Mouse (Mus musculus) gastrocnemius, postnatal 36 days (tissue): Measurements from ENCODE around the gene Mcur1. TPM values are rescaled to one million over a fixed set of nuclear protein-coding genes. Genes with fewer than 3 reads are reported as not detected.

Source experiments
- DNase-seq, 2 experiments: peaks; one replicate each; pipeline ENCODE4 v3.0.0; 2022
- intact Hi-C: fragments of 180-260 bp; cut with DNase I; formaldehyde crosslinking; loops from one replicate; pipeline ENCODE4 v1.15.1; 2025
- long read RNA-seq, 2 experiments: library from polyadenylated mRNA; stranded (forward); transcript quantifications; one replicate each; pipeline ENCODE4 v2.0.0; 2021
- total RNA-seq, 2 experiments: library from RNA; stranded (reverse); gene quantifications; 2 replicates each; pipeline ENCODE4 v1.2.3; 2021

The Mcur1 gene
- 10 to 100 TPM; 27.1 to 28.7 TPM for total RNA-seq
- long read RNA-seq, experiment 1, full-length matches to known transcripts: 54 of 66 reads
- long read RNA-seq, experiment 1, partial matches to known transcripts: 2 of 66 reads
- long read RNA-seq, experiment 1, other reads (novel, unspliced or antisense): 10 of 66 reads
- long read RNA-seq, experiment 2, full-length matches to known transcripts: 62 of 72 reads
- long read RNA-seq, experiment 2, partial matches to known transcripts: 1 of 72 reads
- long read RNA-seq, experiment 2, other reads (novel, unspliced or antisense): 9 of 72 reads

- peak; percentile 93 to 95 for DNase-seq
- intact Hi-C loops: loop anchor here (10.0 kb wide), 1 partner anchor 385 kb away; the partner anchor contains the start of gene Tbc1d7
Observed at GRCm38 (mm10) chr13:43559711-43560457, at the start of gene Mcur1. TSS of gene Mcur1 (minus strand) at chr13:43560191.

GRCm38 (mm10) chr13:43608854-43609253, 48.9 kb upstream of the Mcur1 start:
- DNase-seq: no peak
- intact Hi-C loops: no loop called here

- DNase-seq: no peak
- intact Hi-C loops: no loop called here
Observed at GRCm38 (mm10) chr13:43603042-43603441, 43.1 kb upstream of the Mcur1 start.

GRCm38 (mm10) chr13:43602440-43602839, 42.4 kb upstream of the Mcur1 start:
- intact Hi-C loops: no loop called here
- no peak for DNase-seq

- DNase-seq: no peak
- intact Hi-C loops: no loop called here
Observed at GRCm38 (mm10) chr13:43600967-43601366, 41.0 kb upstream of the Mcur1 start.

- intact Hi-C loops: loop anchor here (1.0 kb wide), 1 partner anchor 129 kb away; no protein-coding TSS in a partner anchor
- peak in 1 of 2 experiments; percentile 35 for DNase-seq
Observed at GRCm38 (mm10) chr13:43595896-43596295, 35.9 kb upstream of the Mcur1 start.

GRCm38 (mm10) chr13:43592681-43593068, 32.7 kb upstream of the Mcur1 start:
- intact Hi-C loops: no loop called here
- no peak for DNase-seq

GRCm38 (mm10) chr13:43591828-43592680, 32.1 kb upstream of the Mcur1 start:
- DNase-seq: no peak
- intact Hi-C loops: no loop called here

- no peak for DNase-seq
- intact Hi-C loops: no loop called here
Observed at GRCm38 (mm10) chr13:43587844-43588840, 28.2 kb upstream of the Mcur1 start.

- intact Hi-C loops: no loop called here
- DNase-seq: no peak
Observed at GRCm38 (mm10) chr13:43586966-43587365, 27.0 kb upstream of the Mcur1 start.

- intact Hi-C loops: no loop called here
- DNase-seq: no peak
Observed at GRCm38 (mm10) chr13:43585335-43585734, 25.3 kb upstream of the Mcur1 start.

GRCm38 (mm10) chr13:43583504-43583903, 23.5 kb upstream of the Mcur1 start:
- no peak for DNase-seq
- intact Hi-C loops: no loop called here

- DNase-seq: no peak
- intact Hi-C loops: no loop called here
Observed at GRCm38 (mm10) chr13:43582961-43583360, 23.0 kb upstream of the Mcur1 start.

GRCm38 (mm10) chr13:43580661-43581060, 20.7 kb upstream of the Mcur1 start:
- no peak for DNase-seq
- intact Hi-C loops: no loop called here

GRCm38 (mm10) chr13:43579740-43580139, 19.7 kb upstream of the Mcur1 start:
- intact Hi-C loops: no loop called here
- peak; percentile 37 to 43 for DNase-seq

GRCm38 (mm10) chr13:43577766-43578165, 17.8 kb upstream of the Mcur1 start:
- intact Hi-C loops: no loop called here
- no peak for DNase-seq

- no peak for DNase-seq
- intact Hi-C loops: no loop called here
Observed at GRCm38 (mm10) chr13:43577254-43577653, 17.3 kb upstream of the Mcur1 start.

GRCm38 (mm10) chr13:43575431-43575830, 15.4 kb upstream of the Mcur1 start:
- DNase-seq: no peak
- intact Hi-C loops: no loop called here

GRCm38 (mm10) chr13:43573979-43574378, 14.0 kb upstream of the Mcur1 start:
- intact Hi-C loops: no loop called here

More at GRCm38 (mm10) chr13:43573979-43574378, 14.0 kb upstream of the Mcur1 start:
- no peak for DNase-seq
